Mouse (Mus musculus): ENCODE data around the gene Klhl3. TPM values are rescaled to one million over a fixed set of nuclear protein-coding genes. Genes with fewer than 3 reads are reported as not detected.

Klhl3 gene
- polyA plus RNA-seq (2012; ENCODE audit: low replicate concordance): 0.35 and 0.52 TPM in 2 replicates

DNA sequence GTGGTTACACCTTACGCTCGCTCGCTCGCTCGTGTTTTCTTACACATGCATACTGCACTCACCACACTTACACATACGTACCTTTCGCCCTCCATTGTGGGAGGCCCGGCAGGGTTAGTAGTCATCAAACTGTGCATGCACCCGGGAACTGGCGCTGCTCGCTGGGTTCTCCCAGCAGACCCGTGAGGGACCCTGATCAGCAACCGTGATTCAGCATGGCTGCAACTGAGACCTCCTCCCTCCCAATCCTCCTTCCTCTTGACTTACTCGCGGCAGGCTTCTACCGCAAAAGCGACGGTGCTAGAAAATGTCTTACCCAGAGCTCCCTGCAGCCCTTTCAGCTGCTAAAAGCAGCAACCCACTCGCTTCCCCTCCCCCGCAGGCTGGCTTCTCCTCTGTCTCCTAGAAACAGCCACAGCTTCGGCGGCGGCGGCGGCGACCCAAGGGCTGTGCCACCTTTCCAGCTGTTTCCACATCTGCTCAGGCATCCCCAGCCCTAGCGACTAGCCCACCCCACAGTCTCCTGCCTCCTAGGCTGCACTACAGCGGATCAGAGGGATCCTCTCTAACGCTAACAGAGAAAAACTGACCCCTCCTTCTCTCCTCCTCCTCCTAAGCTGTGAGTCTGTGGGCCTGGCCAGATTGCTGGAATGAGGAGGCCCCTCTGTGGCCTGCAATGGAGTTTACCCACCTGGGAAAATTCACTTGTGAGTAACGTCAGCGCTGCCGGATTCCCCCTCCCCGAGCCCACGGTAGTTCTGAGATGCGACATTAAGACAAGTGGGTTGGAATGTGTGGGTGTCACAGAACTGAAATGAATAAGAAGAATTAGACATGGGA, at the start of gene Klhl3:
TSS of gene Klhl3 (minus strand) at position 532 of the 840 bp plus-strand sequence.

DNA sequence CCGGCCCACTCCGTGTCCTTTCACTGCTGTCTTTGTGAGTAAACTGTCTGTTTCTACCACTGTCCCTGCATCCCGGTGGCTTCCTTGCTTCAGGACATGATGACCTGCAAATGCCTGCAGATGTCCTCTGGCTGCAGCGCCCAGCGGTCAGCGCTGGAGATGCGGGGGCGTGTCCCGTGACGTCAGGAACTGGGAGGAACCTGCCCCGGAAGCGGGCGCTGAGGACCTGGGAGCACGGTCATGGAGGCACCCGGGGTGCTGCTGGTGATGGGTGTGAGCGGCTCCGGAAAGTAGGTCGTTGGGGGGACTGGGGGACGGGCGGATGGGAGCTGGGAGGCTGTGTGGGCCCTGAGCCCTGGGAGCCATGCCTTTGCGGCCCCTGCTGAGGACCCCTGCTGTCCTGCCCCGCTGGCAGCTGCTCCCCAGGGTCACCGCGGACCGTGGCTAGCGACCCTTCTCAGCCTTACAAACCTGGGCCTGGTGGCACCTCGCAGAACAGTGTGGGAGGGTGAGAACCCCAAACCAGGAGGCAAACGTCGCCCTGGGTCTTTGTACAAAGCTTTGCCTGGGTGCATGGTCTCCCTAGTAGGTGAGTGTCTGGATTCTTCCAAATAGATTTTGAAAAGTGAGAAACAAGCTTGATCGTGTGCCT, 44.2 kb upstream of the Klhl3 start, which contains the start of gene Idnk:
TSS of gene Idnk (plus strand) at position 203 of the 652 bp plus-strand sequence.

DNA sequence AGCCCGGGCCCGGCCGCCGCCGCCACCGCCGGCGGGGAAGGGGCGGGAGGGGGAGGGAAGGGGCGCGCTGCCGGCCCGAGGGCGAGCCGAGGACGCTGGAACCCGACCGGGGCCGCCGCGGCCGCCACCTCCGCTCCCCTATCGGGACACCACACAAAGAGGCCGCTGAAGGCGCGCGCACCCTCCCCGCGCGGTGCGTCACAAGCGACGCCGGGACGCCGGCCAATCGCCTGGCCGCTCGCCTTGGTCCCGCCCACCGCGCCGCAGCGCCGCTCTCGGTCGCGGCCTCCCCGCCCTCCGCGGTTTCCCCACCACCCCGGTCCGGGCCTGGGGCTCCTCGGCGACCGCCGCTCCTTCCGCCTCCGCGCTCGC, 15.0 kb upstream of the Klhl3 start, which contains the start of gene Hnrnpa0:
TSS of gene Hnrnpa0 (minus strand) at position 161 of the 372 bp plus-strand sequence.

Other genes starting within 250 kb of the Klhl3 start
- not detected in 2 replicates for gene Spock1, start 205.3 kb downstream of the Klhl3 start, polyA plus RNA-seq (2012; ENCODE audit: low replicate concordance)
- gene Hnrnpa0, start 15.0 kb upstream of the Klhl3 start, polyA plus RNA-seq (2012; ENCODE audit: low replicate concordance): 228 and 585 TPM in 2 replicates
- gene Idnk, start 44.1 kb upstream of the Klhl3 start, polyA plus RNA-seq (2012; ENCODE audit: low replicate concordance): 25.0 and 31.6 TPM in 2 replicates
- 60.1 and 67.2 TPM in 2 replicates for gene Ubqln1, start 102.1 kb upstream of the Klhl3 start, polyA plus RNA-seq (2012; ENCODE audit: low replicate concordance)
- 2.3 and 3.6 TPM in 2 replicates for gene Gkap1, start 162.1 kb upstream of the Klhl3 start, polyA plus RNA-seq (2012; ENCODE audit: low replicate concordance)
- gene Kif27, start 245.5 kb upstream of the Klhl3 start, polyA plus RNA-seq (2012; ENCODE audit: low replicate concordance): not detected in 2 replicates

All from hematopoietic multipotent progenitor cell, adult 10-12 weeks (in vitro differentiated cells).